Mouse (Mus musculus) lung, postnatal 0 days (tissue): ENCODE data around the gene Cebpg. TPM values are rescaled to one million over a fixed set of nuclear protein-coding genes. Genes with fewer than 3 reads are reported as not detected.

Experiments
- ATAC-seq: fragments of 200-750 bp; cut with Nextera tagmentation; 2 replicates; pipeline ENCODE4 v1.8.0; 2017; ENCODE audit warnings: moderate library complexity
- DNase-seq: peaks from one replicate; pipeline ENCODE4 v3.0.0-alpha.2; 2016; ENCODE audit warnings: low spot score
- H3K27ac ChIP-seq: fragments of 300-500 bp; sonication (generic); 2 replicates; pipeline ENCODE4 v1.5.1; 2014; ENCODE audit warnings: antibody characterized with exemption, mild to moderate bottlenecking, low read length, mixed read lengths
- H3K27me3 ChIP-seq: fragments of 300-500 bp; sonication (generic); replicated peaks from 2 replicates; pipeline ENCODE4 v1.6.1; 2014; ENCODE audit warnings: low read length, mixed read lengths; ENCODE audit not compliant: insufficient read depth
- H3K36me3 ChIP-seq: fragments of 300-500 bp; sonication (generic); 2 replicates; pipeline ENCODE4 v1.6.1; 2014; ENCODE audit warnings: low read length, mixed read lengths; ENCODE audit not compliant: insufficient read depth
- H3K4me1 ChIP-seq: fragments of 300-500 bp; sonication (generic); 2 replicates; pipeline ENCODE4 v1.6.1; 2014; ENCODE audit warnings: antibody characterized with exemption, low read depth, low read length, mixed read lengths; ENCODE audit not compliant: insufficient read depth
- H3K4me2 ChIP-seq: fragments of 300-500 bp; sonication (generic); replicated peaks from 2 replicates; pipeline ENCODE4 v1.6.1; 2014; ENCODE audit warnings: low read depth, mild to moderate bottlenecking, low read length, moderate library complexity, mixed read lengths
- H3K4me3 ChIP-seq: fragments of 300-500 bp; sonication (generic); 2 replicates; pipeline ENCODE4 v1.5.1; 2014; ENCODE audit warnings: low read depth, low read length
- H3K9ac ChIP-seq: fragments of 300-500 bp; sonication (generic); replicated peaks from 2 replicates; pipeline ENCODE4 v1.6.1; 2014; ENCODE audit warnings: low read depth, mild to moderate bottlenecking
- H3K9me3 ChIP-seq: fragments of 300-500 bp; sonication (generic); 2 replicates; pipeline ENCODE4 v1.6.1; 2016; ENCODE audit warnings: low read length, mixed read lengths
- CTCF ChIP-seq: IDR thresholded peaks from 2 replicates; pipeline ENCODE4 v1.5.1; 2016; ENCODE audit warnings: antibody characterized with exemption, mild to moderate bottlenecking
- EP300 ChIP-seq: IDR thresholded peaks from 2 replicates; pipeline ENCODE4 v1.6.1; 2016; ENCODE audit warnings: antibody characterized with exemption, mild to moderate bottlenecking, control low read depth
- WGBS: fragments of 180-500 bp; shearing (Covaris S2); extraction: QIAGEN DNeasy Blood & Tissue Kit; methylation state at CpG from one replicate; pipeline ENCODE4 v1.1.7; 2014; 5-methylcytosine and 5-hydroxymethylcytosine counted together
- polyA plus RNA-seq: library from polyadenylated mRNA; unstranded; fragments of >200 nt; fragmentation: Nextera tagmentation; extraction: Ambion mirVana; gene quantifications from 2 replicates; pipeline ENCODE4 v1.2.1, GENCODE M21; 2015

Gene Cebpg
- polyA plus RNA-seq, 1 experiment from 2014 or later: 46.7 TPM

GRCm38 (mm10) chr7:35037408-35037807 is 19.0 kb downstream of the Cebpg start:
- H3K4me1 ChIP-seq: peaks cover 17% of the 10 kb centered on the region; the same call in 1 of the 2 replicates
- 0 out of 2 replicates have a peak, but pooled peaks cover under 1% of the 10 kb centered on the region for H3K36me3 ChIP-seq
- no peak overlapping the region for H3K4me2 ChIP-seq
- DNase-seq (no peak), ATAC-seq (no peak)
- no peak for TF ChIP-seq CTCF
- no peak for TF ChIP-seq EP300
- 63% methylated on average over 6 of the region's 6 CpGs for WGBS
- H3K27ac ChIP-seq: no peak overlapping the region
- no peak overlapping the region for H3K4me3 ChIP-seq
- no peaks in the 10 kb centered on the region for H3K9me3 ChIP-seq
- no peak overlapping the region for H3K9ac ChIP-seq
- H3K27me3 ChIP-seq: no peaks in the 10 kb centered on the region

GRCm38 (mm10) chr7:35036266-35036731 is 20.1 kb downstream of the Cebpg start:
- Histone ChIP-seq H3K9me3 (no peaks in the 10 kb centered on the region), H3K36me3 (no peaks in the 10 kb centered on the region), H3K4me3 (no peak overlapping the region), H3K27me3 (no peaks in the 10 kb centered on the region), H3K4me2 (no peak overlapping the region), H3K27ac (no peak overlapping the region; the same call in 1 of the 2 replicates), H3K9ac (no peak overlapping the region), H3K4me1 (peaks cover 17% of the 10 kb centered on the region; the same call in 1 of the 2 replicates)
- TF ChIP-seq EP300 (no peak), CTCF (no peak)
- 26% methylated on average over 5 of the region's 5 CpGs for WGBS
- ATAC-seq: peak; percentile 58
- DNase-seq: peak; percentile 49

GRCm38 (mm10) chr7:35035565-35035964 is 20.8 kb downstream of the Cebpg start:
- ATAC-seq: no peak
- DNase-seq: no peak
- WGBS: 67% methylated on average over 4 of the region's 4 CpGs
- TF ChIP-seq CTCF: no peak
- no peak for TF ChIP-seq EP300
- H3K36me3 ChIP-seq: no peaks in the 10 kb centered on the region
- H3K4me1 ChIP-seq: peaks cover 17% of the 10 kb centered on the region; the same call in 1 of the 2 replicates
- no peak overlapping the region for H3K9ac ChIP-seq
- H3K27me3 ChIP-seq: no peaks in the 10 kb centered on the region
- H3K4me3 ChIP-seq: no peak overlapping the region
- H3K27ac ChIP-seq: no peak overlapping the region
- H3K4me2 ChIP-seq: no peak overlapping the region
- no peaks in the 10 kb centered on the region for H3K9me3 ChIP-seq

- Histone ChIP-seq H3K9me3 (no peaks in the 10 kb centered on the region), H3K4me1 (peaks cover 17% of the 10 kb centered on the region; the same call in 1 of the 2 replicates), H3K4me3 (no peak overlapping the region), H3K9ac (no peak overlapping the region), H3K27me3 (no peaks in the 10 kb centered on the region), H3K27ac (peak overlapping the region; percentile 43; the same call in 1 of the 2 replicates), H3K4me2 (no peak overlapping the region), H3K36me3 (no peaks in the 10 kb centered on the region)
- peak; percentile 4; the same call in 1 of the 2 replicates for TF ChIP-seq CTCF
- TF ChIP-seq EP300: 0 out of 2 replicates have a peak, but pooled peaks have one; percentile 32
- peak; percentile 61 for ATAC-seq
- DNase-seq: peak; percentile 66
- 22% methylated on average over 6 of the region's 6 CpGs for WGBS
Observed at GRCm38 (mm10) chr7:35035141-35035553, 21.2 kb downstream of the Cebpg start.

GRCm38 (mm10) chr7:35030567-35030966 is 25.8 kb downstream of the Cebpg start:
- Histone ChIP-seq H3K27me3 (no peaks in the 10 kb centered on the region), H3K4me1 (peaks cover 14% of the 10 kb centered on the region; the same call in 1 of the 2 replicates), H3K4me3 (no peak overlapping the region), H3K27ac (no peak overlapping the region), H3K4me2 (no peak overlapping the region), H3K9me3 (no peaks in the 10 kb centered on the region), H3K36me3 (no peaks in the 10 kb centered on the region), H3K9ac (no peak overlapping the region)
- WGBS: 73% methylated on average over 6 of the region's 6 CpGs
- TF ChIP-seq EP300 (no peak), CTCF (no peak)
- no peak for DNase-seq
- no peak for ATAC-seq

- TF ChIP-seq CTCF (no peak), EP300 (no peak)
Observed at GRCm38 (mm10) chr7:35029648-35030047, 26.7 kb downstream of the Cebpg start.

GRCm38 (mm10) chr7:35029228-35029627 is 27.1 kb downstream of the Cebpg start:
- TF ChIP-seq EP300 (no peak), CTCF (no peak)
- DNase-seq: no peak
- Histone ChIP-seq H3K9me3 (no peaks in the 10 kb centered on the region), H3K27ac (no peak overlapping the region), H3K27me3 (no peaks in the 10 kb centered on the region), H3K4me1 (peaks cover 4% of the 10 kb centered on the region; the same call in 1 of the 2 replicates), H3K36me3 (no peaks in the 10 kb centered on the region), H3K4me2 (no peak overlapping the region), H3K9ac (no peak overlapping the region), H3K4me3 (no peak overlapping the region)
- WGBS: 66% methylated on average over 5 of the region's 5 CpGs
- ATAC-seq: no peak

More at GRCm38 (mm10) chr7:35029648-35030047, 26.7 kb downstream of the Cebpg start:
- Histone ChIP-seq H3K27me3 (no peaks in the 10 kb centered on the region), H3K9me3 (no peaks in the 10 kb centered on the region), H3K4me2 (no peak overlapping the region), H3K36me3 (no peaks in the 10 kb centered on the region), H3K4me1 (peaks cover 4% of the 10 kb centered on the region; the same call in 1 of the 2 replicates), H3K27ac (no peak overlapping the region), H3K9ac (no peak overlapping the region), H3K4me3 (no peak overlapping the region)
- no peak for DNase-seq
- ATAC-seq: no peak
- 66% methylated on average over 3 of the region's 3 CpGs for WGBS
